Mouse (Mus musculus) liver, embryonic 18 days (tissue): ENCODE results near the gene Spem2. TPM values are rescaled to one million over a fixed set of nuclear protein-coding genes. Genes with fewer than 3 reads are reported as not detected.

Source experiments
- polyA plus RNA-seq: library from polyadenylated mRNA; depleted of rRNA; stranded (reverse); fragments of >200 nt; gene quantifications from 2 replicates; pipeline ENCODE4 v1.2.3, GENCODE M21; 2012; rRNA removed

Spem2 gene
- polyA plus RNA-seq = not detected in 2 replicates

GRCm38 (mm10) chr11:69818365-69818764, at the start of gene Spem2:
Gene Spem2, minus strand, starts transcription at chr11:69818465.

GRCm38 (mm10) chr11:69858113-69858998, 40.1 kb upstream of the Spem2 start, which contains the start of gene Tnk1:
Gene Tnk1, minus strand, starts transcription at chr11:69858730.

GRCm38 (mm10) chr11:69846198-69846680, 28.0 kb upstream of the Spem2 start, which contains the start of gene Plscr3:
Gene Plscr3, plus strand, starts transcription at chr11:69846376.

GRCm38 (mm10) chr11:69837952-69838713, 19.9 kb upstream of the Spem2 start, which contains the start of gene Tmem256:
Gene Tmem256, plus strand, starts transcription at chr11:69838514.

GRCm38 (mm10) chr11:69837604-69837951, 19.3 kb upstream of the Spem2 start, which contains the start of gene Nlgn2:
Gene Nlgn2, minus strand, starts transcription at chr11:69837784.

GRCm38 (mm10) chr11:69822080-69822479, 3.8 kb upstream of the Spem2 start, which contains the start of gene Spem1:
Gene Spem1, minus strand, starts transcription at chr11:69822180.

GRCm38 (mm10) chr11:69815155-69815554, 3.1 kb downstream of the Spem2 start, which contains the start of gene Gm39566:
Gene Gm39566, minus strand, starts transcription at chr11:69815298.

DNA sequence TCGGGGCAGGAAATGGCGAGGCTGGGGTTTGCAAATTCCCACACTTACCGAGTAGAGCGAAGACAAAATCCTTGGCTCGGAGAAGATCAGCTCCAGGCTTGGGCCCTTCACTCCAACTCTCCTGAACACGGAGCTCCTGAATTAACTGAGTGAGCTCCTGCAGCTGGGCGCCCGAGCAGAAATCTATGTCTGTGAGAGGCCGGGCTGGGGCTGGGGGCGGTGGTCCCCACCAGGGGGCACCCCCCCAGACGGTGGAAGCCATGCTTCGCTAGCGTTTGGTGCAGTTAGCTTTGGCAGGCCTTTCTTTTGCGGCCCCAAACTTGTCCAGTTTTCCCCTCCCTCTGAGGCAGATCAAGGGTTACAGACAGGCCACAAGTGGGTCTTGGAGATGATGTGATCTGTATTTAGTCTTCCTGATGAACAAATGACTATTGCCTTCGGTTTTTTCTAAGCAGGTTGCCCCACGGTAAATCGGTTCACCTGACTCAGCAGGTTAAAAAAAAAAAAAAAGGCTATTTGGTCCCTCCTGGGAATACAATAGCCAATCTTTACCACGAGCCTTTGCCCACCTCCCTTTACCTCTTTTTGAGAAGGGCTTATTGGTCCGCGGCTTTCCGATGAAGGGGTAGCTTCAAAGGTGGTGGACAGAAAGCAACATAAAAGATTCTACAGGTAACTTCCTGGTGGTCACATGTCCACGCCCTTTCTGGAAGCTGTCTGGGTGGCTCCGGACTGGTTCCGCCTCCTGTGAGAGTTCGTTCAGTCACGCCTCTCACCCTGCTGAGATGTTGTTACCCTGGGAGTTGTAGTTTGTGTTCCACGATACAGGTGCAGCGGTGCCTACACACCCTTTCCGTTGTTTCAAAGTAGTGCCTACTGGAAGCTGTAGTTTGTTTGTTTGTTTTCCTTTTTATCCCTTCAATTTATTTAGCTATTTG, 13.0 kb downstream of the Spem2 start, which contains the start of gene Tmem102:
Tmem102 (minus strand) TSS at position 653 of the 938 bp plus-strand sequence.

DNA sequence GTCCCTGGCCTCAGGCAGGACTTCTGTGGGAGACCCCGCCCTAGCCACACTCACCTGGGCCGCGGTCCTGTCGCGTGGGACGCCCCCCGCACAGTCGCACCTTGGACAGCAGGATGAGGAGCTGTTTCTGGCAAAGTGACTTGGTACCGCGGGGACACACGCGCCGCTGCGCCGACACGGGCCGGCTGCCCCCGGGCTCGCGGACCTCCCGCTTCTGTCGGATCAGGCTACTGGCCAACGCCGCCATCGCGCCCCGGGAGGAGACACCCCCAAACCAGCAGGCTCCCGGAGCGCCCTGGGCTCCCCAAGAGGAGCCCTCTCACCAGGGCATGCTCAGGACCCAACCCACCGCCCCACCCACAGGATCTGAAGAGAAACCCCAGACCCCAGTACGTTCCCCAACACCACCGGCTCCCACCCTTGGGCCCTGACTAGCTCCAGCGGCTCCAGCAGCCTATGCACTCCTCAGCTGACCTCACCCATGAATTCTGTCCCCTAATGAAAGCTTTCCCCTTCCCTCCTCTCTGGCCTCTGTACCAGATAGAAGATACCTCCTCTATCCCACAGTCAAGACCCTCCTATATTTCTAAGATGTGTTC, 16.8 kb downstream of the Spem2 start, which contains the start of gene Fgf11:
Fgf11 (minus strand) TSS at position 479 of the 599 bp plus-strand sequence.

DNA sequence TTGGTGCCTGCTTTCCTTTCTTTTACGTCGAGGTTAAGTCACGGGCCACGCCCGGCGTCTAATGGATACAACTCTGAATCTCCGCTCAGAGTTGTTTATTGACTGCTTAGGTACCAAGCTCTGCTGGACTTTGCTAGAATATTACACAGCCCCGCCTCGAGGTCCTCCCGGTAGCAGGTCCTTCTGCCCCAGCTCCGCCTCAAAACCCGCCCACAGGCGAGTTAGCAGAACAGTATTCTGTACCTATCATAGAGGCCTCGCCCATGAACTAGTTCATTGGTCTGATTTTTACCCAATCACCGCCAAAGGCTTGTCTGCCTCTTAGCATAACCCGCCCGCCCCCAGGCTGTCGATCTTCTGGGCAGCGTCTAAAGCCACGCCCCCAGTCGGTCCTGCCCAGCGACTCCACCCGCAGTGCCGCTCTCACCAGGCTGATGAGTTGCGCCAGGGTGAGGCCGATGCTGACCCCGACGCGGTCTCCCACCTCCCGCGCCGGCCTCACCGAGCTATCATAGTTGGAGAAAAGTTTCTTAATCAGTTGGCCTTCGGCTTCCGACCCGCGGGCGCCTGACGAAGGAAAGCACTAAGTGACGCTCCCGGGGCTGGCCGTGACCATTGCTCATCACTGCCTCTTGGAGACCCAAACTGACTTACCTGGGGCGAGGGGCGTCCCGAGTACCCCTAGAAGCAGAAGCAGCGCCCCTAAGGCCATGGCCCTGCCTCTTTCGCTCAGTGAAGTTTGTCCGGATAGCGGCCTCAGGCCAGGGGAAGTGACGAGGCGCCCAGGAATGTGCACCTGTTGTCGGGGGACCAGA, 22.9 kb downstream of the Spem2 start, which contains the start of gene Chrnb1:
Chrnb1 (minus strand) TSS at position 776 of the 815 bp plus-strand sequence.

Other genes starting within 250 kb of the Spem2 start
- 6.5 and 6.7 TPM in 2 replicates for gene Wrap53, start 238.2 kb downstream of the Spem2 start, polyA plus RNA-seq
- gene Trp53, start 238.1 kb downstream of the Spem2 start, polyA plus RNA-seq = 51.0 and 51.9 TPM in 2 replicates
- gene Atp1b2, start 212.5 kb downstream of the Spem2 start, polyA plus RNA-seq = 5.7 and 7.2 TPM in 2 replicates
- gene Shbg, start 200.6 kb downstream of the Spem2 start, polyA plus RNA-seq = 2.6 and 2.9 TPM in 2 replicates
- 7.3 and 7.7 TPM in 2 replicates for gene Sat2, start 196.4 kb downstream of the Spem2 start, polyA plus RNA-seq
- gene Fxr2, start 185.5 kb downstream of the Spem2 start, polyA plus RNA-seq = 17.5 and 22.6 TPM in 2 replicates
- gene Sox15, start 163.2 kb downstream of the Spem2 start, polyA plus RNA-seq = 0.07 and 0.11 TPM in 2 replicates
- gene Mpdu1, start 155.8 kb downstream of the Spem2 start, polyA plus RNA-seq = 45.9 and 49.8 TPM in 2 replicates
- 14.8 and 16.0 TPM in 2 replicates for gene Cd68, start 152.3 kb downstream of the Spem2 start, polyA plus RNA-seq
- gene Eif4a1, start 146.0 kb downstream of the Spem2 start, polyA plus RNA-seq = 330 and 348 TPM in 2 replicates
- gene Senp3, start 136.4 kb downstream of the Spem2 start, polyA plus RNA-seq = 37.6 and 40.5 TPM in 2 replicates
- gene Tnfsf13, start 132.7 kb downstream of the Spem2 start, polyA plus RNA-seq = 0.54 and 0.78 TPM in 2 replicates
- gene Tnfsf12, start 122.6 kb downstream of the Spem2 start, polyA plus RNA-seq = 4.4 and 4.8 TPM in 2 replicates
- gene Tnfsfm13, start 122.4 kb downstream of the Spem2 start, polyA plus RNA-seq = 0.96 and 1.1 TPM in 2 replicates
- 5.5 and 8.0 TPM in 2 replicates for gene Polr2a, start 59.8 kb downstream of the Spem2 start, polyA plus RNA-seq
- gene Slc35g3, start 56.5 kb downstream of the Spem2 start, polyA plus RNA-seq = 0.02 TPM in 1 of 2 replicates, not detected in the other
- 2.3 and 2.8 TPM in 2 replicates for gene Zbtb4, start 52.6 kb downstream of the Spem2 start, polyA plus RNA-seq
- gene Chrnb1, start 22.5 kb downstream of the Spem2 start, polyA plus RNA-seq = 1.3 and 1.6 TPM in 2 replicates
- gene Fgf11, start 16.6 kb downstream of the Spem2 start, polyA plus RNA-seq = 0.43 and 0.58 TPM in 2 replicates
- 1.2 and 1.6 TPM in 2 replicates for gene Tmem102, start 12.8 kb downstream of the Spem2 start, polyA plus RNA-seq
- not detected in 2 replicates for gene Gm39566, start 3.2 kb downstream of the Spem2 start, polyA plus RNA-seq
- gene Spem1, start 3.7 kb upstream of the Spem2 start, polyA plus RNA-seq = not detected in 2 replicates
- 2.2 and 3.1 TPM in 2 replicates for gene Nlgn2, start 19.3 kb upstream of the Spem2 start, polyA plus RNA-seq
- 227 and 300 TPM in 2 replicates for gene Tmem256, start 20.0 kb upstream of the Spem2 start, polyA plus RNA-seq
- 19.8 and 22.6 TPM in 2 replicates for gene Plscr3, start 27.9 kb upstream of the Spem2 start, polyA plus RNA-seq
- 0.49 and 0.73 TPM in 2 replicates for gene Tnk1, start 40.3 kb upstream of the Spem2 start, polyA plus RNA-seq
- gene Tmem95, start 59.6 kb upstream of the Spem2 start, polyA plus RNA-seq = not detected in 2 replicates
- gene Kctd11, start 62.9 kb upstream of the Spem2 start, polyA plus RNA-seq = 1.2 TPM in 2 replicates
- 7.9 and 10.7 TPM in 2 replicates for gene Acap1, start 77.1 kb upstream of the Spem2 start, polyA plus RNA-seq
- gene 2810408A11Rik, start 82.5 kb upstream of the Spem2 start, polyA plus RNA-seq = 0.36 and 0.38 TPM in 2 replicates
- 11.4 and 13.4 TPM in 2 replicates for gene Neurl4, start 82.6 kb upstream of the Spem2 start, polyA plus RNA-seq
- 43.2 and 45.2 TPM in 2 replicates for gene Gps2, start 95.4 kb upstream of the Spem2 start, polyA plus RNA-seq
- 578 and 620 TPM in 2 replicates for gene Eif5a, start 103.5 kb upstream of the Spem2 start, polyA plus RNA-seq
- gene Ybx2, start 117.3 kb upstream of the Spem2 start, polyA plus RNA-seq = 0.08 and 0.42 TPM in 2 replicates
- gene Slc2a4, start 129.7 kb upstream of the Spem2 start, polyA plus RNA-seq = 8.7 and 9.0 TPM in 2 replicates
- gene Cldn7, start 146.3 kb upstream of the Spem2 start, polyA plus RNA-seq = 3.2 and 4.8 TPM in 2 replicates
- 23.5 and 24.9 TPM in 2 replicates for gene Ctdnep1, start 162.7 kb upstream of the Spem2 start, polyA plus RNA-seq
- gene Elp5, start 164.1 kb upstream of the Spem2 start, polyA plus RNA-seq = 34.3 and 36.0 TPM in 2 replicates
- 191 and 207 TPM in 2 replicates for gene Gabarap, start 172.7 kb upstream of the Spem2 start, polyA plus RNA-seq
- 15.0 and 15.6 TPM in 2 replicates for gene Phf23, start 177.3 kb upstream of the Spem2 start, polyA plus RNA-seq
- gene Dvl2, start 182.1 kb upstream of the Spem2 start, polyA plus RNA-seq = 4.2 and 4.6 TPM in 2 replicates
- 164 and 167 TPM in 2 replicates for gene Acadvl, start 196.9 kb upstream of the Spem2 start, polyA plus RNA-seq
- 1.6 and 2.3 TPM in 2 replicates for gene Dlg4, start 198.5 kb upstream of the Spem2 start, polyA plus RNA-seq
- 170 and 192 TPM in 2 replicates for gene Asgr1, start 235.6 kb upstream of the Spem2 start, polyA plus RNA-seq